Comparison of ENCODE assay signal across 8 mouse cellular contexts in genomic region chr8:120542995-120543394, GRCm38 (mm10). TPM values are rescaled to one million over a fixed set of nuclear protein-coding genes. Genes with fewer than 3 reads are reported as not detected.
DNase-seq lines count a peak whose midpoint lies in the region; ATAC-seq lines count a peak whose summit lies in the region.

No protein-coding gene starts in this region.

- no peaks in the 10 kb centered on the region for H3K27me3 ChIP-seq in lung, embryonic 15.5 days
- H3K27me3 ChIP-seq in liver, embryonic 11.5 days (replicated peaks; ENCODE audit: control insufficient read depth, insufficient read depth, low read length): no peaks in the 10 kb centered on the region
- H3K27me3 ChIP-seq in stomach, embryonic 16.5 days (ENCODE audit: control insufficient read depth, insufficient read depth, low read length): no peaks in the 10 kb centered on the region

- 0 out of 2 replicates have a peak overlapping the region, but pooled peaks have one; percentile 6 for H3K27ac ChIP-seq in lung, embryonic 15.5 days
- peak overlapping the region; percentile 2; the same call in 1 of the 2 replicates for H3K27ac ChIP-seq in liver, embryonic 11.5 days (ENCODE audit: low read depth, low read length)
- peak overlapping the region; percentile 39; the same call in 1 of the 2 replicates for H3K27ac ChIP-seq in stomach, embryonic 16.5 days (ENCODE audit: low read length)

- H3K9ac ChIP-seq in lung, embryonic 15.5 days: no peak overlapping the region
- H3K9ac ChIP-seq in liver, embryonic 11.5 days (ENCODE audit: low read depth, low read length): no peak overlapping the region
- H3K9ac ChIP-seq in stomach, embryonic 16.5 days (ENCODE audit: low read length): no peak overlapping the region

- no peak overlapping the region for H3K4me2 ChIP-seq in lung, embryonic 15.5 days
- H3K4me2 ChIP-seq in liver, embryonic 11.5 days: peak overlapping the region; percentile 37
- no peak overlapping the region for H3K4me2 ChIP-seq in stomach, embryonic 16.5 days (ENCODE audit: low read depth, low read length)

- no peak for ATAC-seq in lung, embryonic 15.5 days (ENCODE audit: borderline replicate concordance, extremely low read depth, low FRiP score, low TSS enrichment)
- no peak for ATAC-seq in liver, embryonic 11.5 days (replicated peaks; ENCODE audit: low FRiP score)
- ATAC-seq in stomach, embryonic 16.5 days (ENCODE audit: insufficient read depth, low FRiP score): no peak

- peaks cover 79% of the 10 kb centered on the region for H3K4me1 ChIP-seq in lung, embryonic 15.5 days
- H3K4me1 ChIP-seq in liver, embryonic 11.5 days (replicated peaks; ENCODE audit: control insufficient read depth, insufficient read depth, low read length): peaks cover 92% of the 10 kb centered on the region
- peaks cover 72% of the 10 kb centered on the region for H3K4me1 ChIP-seq in stomach, embryonic 16.5 days (ENCODE audit: control insufficient read depth, insufficient read depth, low read length)

- H3K4me3 ChIP-seq in lung, embryonic 15.5 days: no peak overlapping the region
- H3K4me3 ChIP-seq in liver, embryonic 11.5 days (ENCODE audit: low read depth, low read length): no peak overlapping the region
- H3K4me3 ChIP-seq in stomach, embryonic 16.5 days (replicated peaks; ENCODE audit: low read length): no peak overlapping the region

- DNase-seq in cerebellum, adult 11-12 months: peak; percentile 54
- DNase-seq in cerebellum, adult 11 months: no peak
- DNase-seq in lung, postnatal 25 days (ENCODE audit: low spot score): no peak
- DNase-seq in liver, embryonic 11.5 days (ENCODE audit: low spot score): no peak
- no peak for DNase-seq in right cerebral cortex, postnatal 4 days
- no peak for DNase-seq in spleen, adult 18-20 months

- no peaks in the 10 kb centered on the region for H3K36me3 ChIP-seq in lung, embryonic 15.5 days
- H3K36me3 ChIP-seq in liver, embryonic 11.5 days (ENCODE audit: control insufficient read depth, insufficient read depth, low read length): no peaks in the 10 kb centered on the region; the same call in 1 of the 2 replicates
- H3K36me3 ChIP-seq in stomach, embryonic 16.5 days (ENCODE audit: control insufficient read depth, insufficient read depth, low read length): no peaks in the 10 kb centered on the region

- 30% methylated on average over 13 of the region's 13 CpGs for WGBS in lung, embryonic 15.5 days
- 48% methylated on average over 13 of the region's 13 CpGs for WGBS in liver, embryonic 11.5 days
- 25% methylated on average over 13 of the region's 13 CpGs for WGBS in stomach, embryonic 16.5 days

- H3K9me3 ChIP-seq in lung, embryonic 15.5 days: no peaks in the 10 kb centered on the region
- H3K9me3 ChIP-seq in liver, embryonic 11.5 days (ENCODE audit: control insufficient read depth, low read length): no peaks in the 10 kb centered on the region
- H3K9me3 ChIP-seq in stomach, embryonic 16.5 days (replicated peaks; ENCODE audit: control insufficient read depth, low read length): no peaks in the 10 kb centered on the region

RNA-seq across cellular contexts. Expression of gene Gins2, which starts 46.1 kb away (rescaled TPM):
- polyA plus RNA-seq in lung, embryonic 15.5 days (2015; fragmentation: Nextera tagmentation; extraction: Ambion mirVana): 117 and 124 TPM in 2 replicates
- 125 and 127 TPM in 2 replicates for polyA plus RNA-seq in liver, embryonic 11.5 days (2014; fragmentation: Nextera tagmentation; extraction: Ambion mirVana)
- polyA plus RNA-seq in stomach, embryonic 16.5 days (2015; fragmentation: Nextera tagmentation; extraction: Ambion mirVana): 76.4 and 76.5 TPM in 2 replicates
